Mouse (Mus musculus) stomach, postnatal 0 days (tissue): ENCODE results near the gene Xylt1. TPM values are rescaled to one million over a fixed set of nuclear protein-coding genes. Genes with fewer than 3 reads are reported as not detected.

Experiments
- ATAC-seq: fragments of 200-750 bp; cut with Nextera tagmentation; 2 replicates; pipeline ENCODE4 v1.8.0; 2017; ENCODE audit not compliant: low FRiP score, low TSS enrichment
- DNase-seq: peaks from one replicate; pipeline ENCODE4 v3.0.0-alpha.2; 2016; ENCODE audit warnings: low spot score
- H3K27ac ChIP-seq: fragments of 300-500 bp; sonication (generic); replicated peaks from 2 replicates; pipeline ENCODE4 v1.5.1; 2014; ENCODE audit warnings: mild to moderate bottlenecking, control low read depth
- H3K27me3 ChIP-seq: fragments of 300-500 bp; sonication (generic); 2 replicates; pipeline ENCODE4 v1.6.1; 2014; ENCODE audit warnings: low read length; ENCODE audit not compliant: control insufficient read depth, insufficient read depth
- H3K36me3 ChIP-seq: fragments of 300-500 bp; sonication (generic); 2 replicates; pipeline ENCODE4 v1.6.1; 2014; ENCODE audit warnings: low read length, mixed read lengths; ENCODE audit not compliant: control insufficient read depth, insufficient read depth
- H3K4me1 ChIP-seq: fragments of 300-500 bp; sonication (generic); replicated peaks from 2 replicates; pipeline ENCODE4 v1.6.1; 2014; ENCODE audit warnings: antibody characterized with exemption; ENCODE audit not compliant: control insufficient read depth, insufficient read depth
- H3K4me2 ChIP-seq: fragments of 300-500 bp; sonication (generic); replicated peaks from 2 replicates; pipeline ENCODE4 v1.6.1; 2014; ENCODE audit warnings: low read depth, mild to moderate bottlenecking, control low read depth, moderate library complexity
- H3K4me3 ChIP-seq: fragments of 300-500 bp; sonication (generic); 2 replicates; pipeline ENCODE4 v1.5.1; 2014; ENCODE audit warnings: low read depth, low read length, control low read depth
- H3K9ac ChIP-seq: fragments of 300-500 bp; sonication (generic); 2 replicates; pipeline ENCODE4 v1.6.1; 2014; ENCODE audit warnings: mild to moderate bottlenecking, low read length, control low read depth, mixed read lengths
- H3K9me3 ChIP-seq: fragments of 300-500 bp; sonication (generic); 2 replicates; pipeline ENCODE4 v1.6.1; 2016; ENCODE audit warnings: low read length; ENCODE audit not compliant: control insufficient read depth
- CTCF ChIP-seq: IDR thresholded peaks from 2 replicates; pipeline ENCODE4 v1.5.1; 2016; ENCODE audit warnings: antibody characterized with exemption, low read depth, mild to moderate bottlenecking, moderate library complexity
- EP300 ChIP-seq: optimal IDR thresholded peaks from 2 replicates; pipeline ENCODE3; 2016; ENCODE audit warnings: antibody characterized with exemption
- WGBS: fragments of 180-500 bp; shearing (Covaris S2); extraction: QIAGEN DNeasy Blood & Tissue Kit; methylation state at CpG from one replicate; pipeline ENCODE4 v1.1.7; 2014; 5-methylcytosine and 5-hydroxymethylcytosine counted together
- polyA plus RNA-seq: library from polyadenylated mRNA; unstranded; fragments of >200 nt; fragmentation: Nextera tagmentation; extraction: Ambion mirVana; gene quantifications from 2 replicates; pipeline ENCODE4 v1.2.1, GENCODE M21; 2015

Xylt1 gene
- polyA plus RNA-seq, 1 experiment from 2014 or later: 0.36 TPM

DNA sequence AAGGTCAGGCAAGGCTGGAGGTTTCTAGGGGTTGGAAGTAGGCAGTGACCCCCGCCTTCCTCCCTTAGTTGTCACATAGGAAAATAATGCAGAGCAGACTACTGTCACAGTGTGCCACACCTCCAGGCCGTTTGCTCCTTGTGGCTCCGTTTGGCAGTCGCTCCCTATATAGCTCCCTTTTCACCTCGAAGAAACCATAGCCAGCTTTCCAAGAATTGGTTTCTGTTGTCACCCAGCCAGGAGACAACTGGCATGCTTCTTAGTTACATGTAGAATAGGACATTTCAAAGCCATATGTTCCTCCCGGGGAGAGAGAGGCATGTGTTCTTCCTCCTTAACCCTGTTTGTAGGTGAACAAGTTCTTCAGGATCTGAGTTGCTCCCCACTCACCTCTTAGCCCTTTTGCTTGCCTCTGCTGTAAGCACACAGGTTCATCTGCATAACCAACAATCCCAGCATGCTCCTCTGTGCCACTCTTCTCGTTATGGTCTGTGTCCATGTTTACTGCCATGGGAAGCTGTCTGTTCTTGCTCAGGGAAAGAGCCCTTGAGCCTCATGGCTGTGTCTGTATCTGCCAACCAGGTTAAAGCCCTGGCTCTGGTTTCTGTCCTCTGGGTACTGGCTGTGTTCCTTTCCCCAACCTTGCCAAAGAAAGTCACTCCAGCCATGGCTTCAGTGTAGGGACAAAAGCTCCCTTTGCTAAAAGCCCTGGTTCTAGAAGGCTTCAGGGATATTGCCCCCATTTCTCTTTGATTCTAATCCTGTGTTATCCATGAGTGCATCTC lies 143.8 kb downstream of the Xylt1 start:
- Histone ChIP-seq H3K4me3 (no peak overlapping the region), H3K4me2 (no peak overlapping the region), H3K27me3 (no peaks in the 10 kb centered on the region), H3K9me3 (no peaks in the 10 kb centered on the region), H3K4me1 (no peaks in the 10 kb centered on the region), H3K27ac (no peak overlapping the region), H3K36me3 (no peaks in the 10 kb centered on the region), H3K9ac (no peak overlapping the region)
- ATAC-seq: no peak
- TF ChIP-seq CTCF: no peak
- TF ChIP-seq EP300: no peak
- no peak for DNase-seq
- 37% methylated on average over 7 of the region's 7 CpGs for WGBS

DNA sequence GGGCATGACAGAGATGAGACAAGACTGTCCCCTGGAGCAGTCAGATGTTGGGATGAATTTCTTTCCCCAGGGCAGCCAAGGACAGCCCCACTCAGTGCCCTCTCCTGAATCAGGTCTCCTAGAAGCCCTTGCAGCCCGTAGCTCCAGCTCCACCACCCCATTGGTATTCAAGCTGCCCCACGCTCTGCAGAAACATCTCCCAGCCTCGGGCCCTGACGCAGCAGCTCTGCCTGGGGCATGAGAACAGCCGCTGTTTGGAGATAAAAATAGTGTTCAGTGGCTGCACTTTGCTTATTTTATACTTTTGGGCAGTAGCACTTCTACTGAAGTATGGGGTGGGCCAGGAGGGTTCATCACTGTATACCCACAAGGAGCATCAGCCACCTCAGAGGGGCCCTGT lies 144.9 kb downstream of the Xylt1 start:
- Histone ChIP-seq H3K27me3 (no peaks in the 10 kb centered on the region), H3K9me3 (no peaks in the 10 kb centered on the region), H3K4me1 (no peaks in the 10 kb centered on the region), H3K4me2 (no peak overlapping the region), H3K9ac (no peak overlapping the region), H3K36me3 (no peaks in the 10 kb centered on the region), H3K4me3 (no peak overlapping the region), H3K27ac (no peak overlapping the region)
- ATAC-seq (no peak), DNase-seq (no peak)
- 88% methylated on average over 5 of the region's 5 CpGs for WGBS
- TF ChIP-seq CTCF (no peak), EP300 (no peak)

DNA sequence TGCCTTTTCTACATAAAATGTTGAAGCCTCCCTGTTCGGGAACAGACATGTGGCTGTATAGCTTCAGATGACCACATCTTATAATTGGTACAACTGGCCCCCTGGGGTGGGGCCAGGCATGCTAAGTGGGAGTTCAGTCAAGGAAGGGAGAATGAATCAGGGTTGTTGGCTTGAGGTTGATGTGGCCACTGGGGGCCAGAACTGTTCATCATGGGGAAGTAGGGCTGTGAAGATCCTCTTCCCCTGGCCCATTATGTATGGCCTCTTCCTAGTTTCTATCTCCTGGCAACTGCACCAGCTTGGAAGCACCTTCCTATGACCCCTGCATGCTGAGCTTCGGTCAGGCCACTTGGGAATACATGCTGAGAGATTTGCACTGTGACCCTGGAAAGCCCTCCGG lies 145.8 kb downstream of the Xylt1 start:
- Histone ChIP-seq H3K4me2 (no peak overlapping the region), H3K27me3 (no peaks in the 10 kb centered on the region), H3K9me3 (no peaks in the 10 kb centered on the region), H3K36me3 (no peaks in the 10 kb centered on the region), H3K9ac (no peak overlapping the region), H3K27ac (no peak overlapping the region), H3K4me1 (no peaks in the 10 kb centered on the region), H3K4me3 (no peak overlapping the region)
- TF ChIP-seq EP300: no peak
- TF ChIP-seq CTCF: no peak
- ATAC-seq (no peak), DNase-seq (no peak)
- WGBS: 90% methylated on average over 3 of the region's 3 CpGs

DNA sequence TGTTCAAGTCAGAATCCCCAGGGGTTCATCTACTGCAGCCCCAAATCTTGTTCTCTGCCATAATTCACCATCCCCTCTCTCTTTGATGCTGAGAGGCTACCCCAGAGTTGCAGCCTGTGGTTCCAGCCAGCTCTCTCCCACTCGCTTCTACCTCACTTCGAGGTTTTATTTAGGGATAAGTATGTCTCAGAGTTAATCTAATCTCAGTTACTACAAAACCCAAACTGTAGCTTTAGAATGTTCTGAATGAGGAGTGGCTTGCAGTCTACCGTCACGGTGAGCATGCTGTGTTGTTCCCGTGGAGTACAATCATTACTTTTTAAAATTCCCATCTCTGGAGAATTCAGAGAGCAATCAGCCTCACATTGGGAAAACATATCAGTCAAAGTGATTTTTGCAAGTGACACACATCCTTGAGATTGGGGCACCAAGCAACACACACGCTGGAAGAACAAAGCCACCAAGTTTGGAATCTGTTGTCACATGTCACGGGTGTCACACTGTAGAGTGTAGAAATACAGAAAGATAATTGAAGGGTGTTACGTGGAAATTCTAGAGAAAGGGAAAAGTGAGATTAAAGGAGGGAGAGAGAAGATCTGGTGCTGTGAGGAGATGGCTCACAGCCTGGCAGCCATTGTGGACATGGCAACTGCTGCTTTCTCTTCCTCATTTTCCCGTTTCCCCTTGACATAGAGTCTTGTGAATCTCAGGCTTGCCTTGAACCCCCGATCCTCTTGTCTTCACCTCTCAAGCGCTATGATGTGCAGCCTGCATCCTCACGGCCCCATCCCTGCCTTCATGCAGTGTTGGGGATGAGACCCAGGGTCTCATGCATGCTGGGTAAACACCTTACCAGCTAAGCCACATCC lies 149.2 kb downstream of the Xylt1 start:
- 76% methylated on average over 12 of the region's 12 CpGs for WGBS
- no peaks in the 10 kb centered on the region for H3K27me3 ChIP-seq
- no peak overlapping the region for H3K4me2 ChIP-seq
- no peak for TF ChIP-seq EP300
- TF ChIP-seq CTCF: no peak
- H3K27ac ChIP-seq: no peak overlapping the region
- no peaks in the 10 kb centered on the region for H3K4me1 ChIP-seq
- no peak overlapping the region for H3K4me3 ChIP-seq
- no peak overlapping the region for H3K9ac ChIP-seq
- H3K9me3 ChIP-seq: no peaks in the 10 kb centered on the region
- DNase-seq (no peak), ATAC-seq (no peak)
- no peaks in the 10 kb centered on the region for H3K36me3 ChIP-seq

DNA sequence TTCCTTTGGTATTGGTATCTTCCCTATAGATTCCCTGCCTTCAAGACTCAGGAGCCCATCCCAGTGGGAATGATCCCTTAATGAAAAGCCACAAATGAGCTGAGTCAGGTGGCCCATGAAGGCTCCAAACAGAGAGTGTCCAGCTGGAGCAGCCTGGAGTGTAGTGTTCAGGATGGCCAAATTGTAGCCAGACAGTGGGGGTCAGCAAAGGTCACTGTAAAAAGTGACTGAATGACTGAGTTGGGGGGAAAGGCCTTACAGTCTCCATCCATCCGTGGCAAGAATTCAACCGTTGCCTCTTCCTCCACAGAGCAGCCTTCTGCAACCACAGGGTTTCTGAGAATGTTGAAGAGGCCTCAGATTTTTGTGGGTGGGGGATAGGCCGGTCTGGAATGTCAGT lies 151.9 kb downstream of the Xylt1 start:
- no peak overlapping the region for H3K4me2 ChIP-seq
- H3K27me3 ChIP-seq: no peaks in the 10 kb centered on the region
- no peak overlapping the region for H3K9ac ChIP-seq
- H3K27ac ChIP-seq: no peak overlapping the region
- 44% methylated on average over 3 of the region's 3 CpGs for WGBS
- DNase-seq: no peak
- TF ChIP-seq CTCF (no peak), EP300 (no peak)
- ATAC-seq: no peak
- H3K9me3 ChIP-seq: no peaks in the 10 kb centered on the region
- no peak overlapping the region for H3K4me3 ChIP-seq
- no peaks in the 10 kb centered on the region for H3K36me3 ChIP-seq
- no peaks in the 10 kb centered on the region for H3K4me1 ChIP-seq

DNA sequence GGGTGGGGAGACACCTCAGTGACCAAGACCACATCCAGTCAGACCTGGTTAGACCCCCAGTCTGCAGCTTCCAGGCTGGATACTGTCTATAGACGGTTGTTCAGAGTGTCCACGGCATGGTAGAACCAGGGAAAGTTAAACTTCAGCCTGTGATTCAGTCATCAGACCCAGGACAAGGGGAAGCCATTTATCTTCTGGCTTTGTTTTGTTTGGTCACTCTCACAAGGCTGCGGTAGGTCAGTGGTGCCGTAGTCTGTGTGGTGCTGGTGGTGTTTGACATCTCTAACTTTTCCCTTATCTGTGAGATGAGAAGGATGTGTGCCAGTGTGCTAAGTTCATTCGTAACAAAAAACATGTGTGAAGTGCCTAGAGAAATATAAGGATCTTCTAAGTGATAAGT lies 152.4 kb downstream of the Xylt1 start:
- no peak overlapping the region for H3K9ac ChIP-seq
- TF ChIP-seq EP300 (no peak), CTCF (no peak)
- H3K4me1 ChIP-seq: no peaks in the 10 kb centered on the region
- no peaks in the 10 kb centered on the region for H3K9me3 ChIP-seq
- ATAC-seq: no peak
- no peak for DNase-seq
- no peak overlapping the region for H3K4me2 ChIP-seq
- WGBS: 34% methylated on average over 5 of the region's 5 CpGs
- no peak overlapping the region for H3K4me3 ChIP-seq
- no peaks in the 10 kb centered on the region for H3K36me3 ChIP-seq
- no peaks in the 10 kb centered on the region for H3K27me3 ChIP-seq
- no peak overlapping the region for H3K27ac ChIP-seq
